Mouse (Mus musculus) kidney, postnatal 0 days (tissue): Measurements from ENCODE around the gene N4bp1. TPM values are rescaled to one million over a fixed set of nuclear protein-coding genes. Genes with fewer than 3 reads are reported as not detected.
A peak's percentile ranks its signal among the peaks of the same experiment; 100 is the strongest.

Experiments used
- ATAC-seq: fragments of 200-750 bp; cut with Nextera tagmentation; replicated peaks from 2 replicates; pipeline ENCODE4 v1.8.0; 2017; ENCODE audit warnings: low read depth, moderate number of reproducible peaks, moderate TSS enrichment, moderate library complexity; ENCODE audit not compliant: low FRiP score
- DNase-seq: peaks from one replicate; pipeline ENCODE4 v3.0.0-alpha.2; 2016; ENCODE audit warnings: low spot score
- H3K27ac ChIP-seq: fragments of 300-500 bp; sonication (generic); 2 replicates; pipeline ENCODE4 v1.5.1; 2014; ENCODE audit warnings: mild to moderate bottlenecking
- H3K27me3 ChIP-seq: fragments of 300-500 bp; sonication (generic); 2 replicates; pipeline ENCODE4 v1.6.1; 2014; ENCODE audit warnings: low read length, mixed read lengths; ENCODE audit not compliant: insufficient read depth
- H3K36me3 ChIP-seq: fragments of 300-500 bp; sonication (generic); 2 replicates; pipeline ENCODE4 v1.6.1; 2014; ENCODE audit warnings: low read length, mixed read lengths; ENCODE audit not compliant: insufficient read depth
- H3K4me1 ChIP-seq: fragments of 300-500 bp; sonication (generic); replicated peaks from 2 replicates; pipeline ENCODE4 v1.6.1; 2014; ENCODE audit warnings: antibody characterized with exemption, low read length, mixed read lengths; ENCODE audit not compliant: insufficient read depth
- H3K4me2 ChIP-seq: fragments of 300-500 bp; sonication (generic); 2 replicates; pipeline ENCODE4 v1.6.1; 2014; ENCODE audit warnings: mild to moderate bottlenecking, low read length, moderate library complexity, mixed read lengths
- H3K4me3 ChIP-seq: fragments of 300-500 bp; sonication (generic); replicated peaks from 2 replicates; pipeline ENCODE4 v1.5.1; 2014; ENCODE audit warnings: low read depth, low read length
- H3K9ac ChIP-seq: fragments of 300-500 bp; sonication (generic); 2 replicates; pipeline ENCODE4 v1.6.1; 2014; ENCODE audit warnings: low read depth, low read length
- H3K9me3 ChIP-seq: fragments of 300-500 bp; sonication (generic); replicated peaks from 2 replicates; pipeline ENCODE4 v1.6.1; 2016; ENCODE audit warnings: low read length, inconsistent platforms, mixed read lengths
- CTCF ChIP-seq: IDR thresholded peaks from 2 replicates; pipeline ENCODE4 v1.5.1; 2016; ENCODE audit warnings: antibody characterized with exemption, low read depth, mild to moderate bottlenecking, moderate library complexity
- WGBS: fragments of 180-500 bp; shearing (Covaris S2); extraction: QIAGEN DNeasy Blood & Tissue Kit; methylation state at CpG from one replicate; pipeline ENCODE4 v1.1.7; 2014; 5-methylcytosine and 5-hydroxymethylcytosine counted together
- polyA plus RNA-seq: library from polyadenylated mRNA; unstranded; fragments of >200 nt; fragmentation: Nextera tagmentation; extraction: Ambion mirVana; gene quantifications from 2 replicates; pipeline ENCODE4 v1.2.1, GENCODE M21; 2015

N4bp1 gene
- polyA plus RNA-seq, 1 experiment from 2014 or later, result 6.3 TPM

DNA sequence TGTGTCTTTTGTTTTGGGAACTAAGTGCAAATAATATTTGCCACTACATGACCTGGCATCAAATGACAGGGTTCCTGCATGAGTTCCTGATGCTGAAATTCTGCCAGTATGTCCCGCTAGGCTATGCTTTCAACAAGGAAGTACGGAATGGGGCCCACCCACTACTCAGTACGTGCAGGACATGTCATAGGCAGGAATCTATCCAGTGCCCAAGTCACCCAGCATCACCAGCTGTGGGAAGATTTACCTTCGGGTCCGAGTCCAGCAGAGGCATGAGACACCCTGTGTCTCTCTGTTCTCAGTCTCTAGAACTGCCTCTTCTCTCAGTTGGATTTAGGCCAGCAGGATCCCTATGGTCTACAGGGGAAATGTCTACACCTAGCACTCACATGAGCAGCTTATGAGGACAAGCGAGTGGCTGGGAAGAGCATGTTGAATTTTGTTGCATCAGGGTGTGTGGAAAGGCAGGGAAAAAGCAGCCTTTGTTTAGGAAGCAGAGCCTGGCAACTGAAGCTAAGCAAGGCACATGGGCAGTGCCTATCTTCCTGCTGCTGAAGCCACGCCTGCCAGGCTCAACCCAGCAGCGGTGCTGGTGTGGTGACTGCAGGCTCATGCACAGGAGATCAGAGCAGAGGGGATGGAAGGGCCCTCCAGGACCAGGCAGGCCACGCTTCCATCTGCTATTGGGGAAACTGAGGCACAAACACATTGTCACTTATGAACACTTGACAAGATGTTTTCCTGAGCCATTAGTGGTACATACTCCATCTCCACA, 59.2 kb downstream of the N4bp1 start:
- WGBS, result 81% methylated on average over 9 of the region's 9 CpGs
- no peaks in the 10 kb centered on the region for H3K27me3 ChIP-seq
- DNase-seq, result no peak
- no peak overlapping the region for H3K4me2 ChIP-seq
- H3K36me3 ChIP-seq, result no peaks in the 10 kb centered on the region
- no peak for ATAC-seq
- H3K4me3 ChIP-seq, result no peak overlapping the region
- H3K9ac ChIP-seq, result no peak overlapping the region
- no peaks in the 10 kb centered on the region for H3K4me1 ChIP-seq
- no peak overlapping the region for H3K27ac ChIP-seq
- TF ChIP-seq CTCF, result no peak
- no peaks in the 10 kb centered on the region for H3K9me3 ChIP-seq

DNA sequence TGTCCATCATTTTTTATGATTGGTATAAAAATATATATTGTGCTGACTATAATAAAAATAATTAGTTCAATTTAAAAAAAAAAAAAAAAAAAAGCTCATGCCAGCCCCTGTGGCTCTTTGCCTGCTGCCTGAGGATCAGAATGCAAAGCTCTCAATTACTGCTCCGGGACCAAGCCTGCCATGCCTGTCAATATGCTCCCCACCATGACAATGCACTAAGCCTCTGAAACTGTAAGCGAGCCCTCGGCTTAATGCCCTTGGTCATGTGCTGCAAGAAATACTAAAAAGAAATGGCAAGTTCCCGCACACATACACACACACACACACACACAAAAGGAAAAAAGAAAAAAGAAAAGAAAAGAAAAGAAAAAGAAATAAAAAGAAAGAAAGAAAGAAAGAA, 60.3 kb downstream of the N4bp1 start:
- ATAC-seq (no peak), DNase-seq (no peak)
- Histone ChIP-seq H3K27me3 (no peaks in the 10 kb centered on the region), H3K9ac (no peak overlapping the region), H3K4me2 (no peak overlapping the region), H3K4me3 (no peak overlapping the region), H3K36me3 (no peaks in the 10 kb centered on the region), H3K9me3 (no peaks in the 10 kb centered on the region), H3K4me1 (no peaks in the 10 kb centered on the region), H3K27ac (no peak overlapping the region)
- WGBS, result 69% methylated on average over 4 of the region's 4 CpGs
- no peak for TF ChIP-seq CTCF

DNA sequence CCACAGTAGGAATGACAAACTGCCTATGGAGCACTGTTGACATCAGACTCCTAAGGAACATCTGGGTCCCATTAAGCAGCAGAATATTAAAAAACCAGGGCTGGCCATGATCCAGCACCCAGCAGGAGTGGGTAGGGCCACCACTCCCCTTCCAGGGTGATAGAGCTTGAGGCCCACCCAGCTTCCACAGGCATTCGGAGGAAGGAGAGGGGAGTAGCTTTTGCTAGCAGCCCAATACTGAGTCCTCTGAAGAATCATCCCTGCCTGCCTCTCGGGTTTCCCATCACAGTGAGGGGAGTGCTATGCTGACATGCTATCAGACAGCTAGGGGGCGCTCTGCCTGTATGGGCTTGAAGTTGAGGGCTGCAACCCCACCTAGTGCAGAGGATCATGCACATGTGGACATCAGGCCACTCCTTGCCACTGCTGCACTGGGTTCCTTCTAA, 64.3 kb downstream of the N4bp1 start:
- 8% methylated on average over 3 of the region's 3 CpGs for WGBS
- Histone ChIP-seq H3K4me3 (no peak overlapping the region), H3K9me3 (no peaks in the 10 kb centered on the region), H3K27me3 (no peaks in the 10 kb centered on the region), H3K9ac (no peak overlapping the region), H3K27ac (no peak overlapping the region), H3K4me1 (no peaks in the 10 kb centered on the region), H3K4me2 (no peak overlapping the region), H3K36me3 (no peaks in the 10 kb centered on the region)
- peak; percentile 77 for TF ChIP-seq CTCF
- DNase-seq (peak; percentile 80), ATAC-seq (peak; percentile 59)

DNA sequence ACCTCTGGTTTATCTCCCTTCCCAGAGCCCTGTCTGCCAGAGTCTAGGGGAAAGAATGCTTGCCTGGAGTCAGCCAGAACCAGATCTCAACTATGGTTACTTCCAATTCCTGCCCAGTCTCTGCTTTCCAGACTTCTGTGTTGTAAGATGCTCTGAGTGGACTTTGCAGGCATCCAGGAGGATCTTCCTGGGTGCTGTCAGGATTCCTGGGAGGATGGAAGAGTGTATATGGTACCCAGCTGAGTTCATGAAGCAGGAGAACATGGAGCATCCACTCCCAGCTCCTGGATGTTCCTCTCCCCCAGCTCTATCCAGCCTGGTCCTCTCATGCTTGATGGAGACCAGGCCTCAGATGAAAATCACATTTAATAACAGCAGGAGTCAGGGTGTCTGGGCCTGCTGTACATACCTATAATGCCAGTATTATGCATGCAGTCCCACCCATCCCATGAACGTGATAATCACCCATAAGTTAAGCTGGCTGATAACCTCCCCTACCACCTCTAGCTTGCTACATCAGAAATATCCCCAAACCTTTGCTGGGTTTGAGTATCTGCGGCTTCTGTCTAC, 64.8 kb downstream of the N4bp1 start:
- Histone ChIP-seq H3K4me1 (no peaks in the 10 kb centered on the region), H3K4me3 (no peak overlapping the region), H3K36me3 (no peaks in the 10 kb centered on the region), H3K4me2 (no peak overlapping the region), H3K9me3 (no peaks in the 10 kb centered on the region), H3K27me3 (no peaks in the 10 kb centered on the region), H3K27ac (no peak overlapping the region), H3K9ac (no peak overlapping the region)
- DNase-seq (no peak), ATAC-seq (no peak)
- 63% methylated on average over 2 of the region's 2 CpGs for WGBS
- no peak for TF ChIP-seq CTCF

DNA sequence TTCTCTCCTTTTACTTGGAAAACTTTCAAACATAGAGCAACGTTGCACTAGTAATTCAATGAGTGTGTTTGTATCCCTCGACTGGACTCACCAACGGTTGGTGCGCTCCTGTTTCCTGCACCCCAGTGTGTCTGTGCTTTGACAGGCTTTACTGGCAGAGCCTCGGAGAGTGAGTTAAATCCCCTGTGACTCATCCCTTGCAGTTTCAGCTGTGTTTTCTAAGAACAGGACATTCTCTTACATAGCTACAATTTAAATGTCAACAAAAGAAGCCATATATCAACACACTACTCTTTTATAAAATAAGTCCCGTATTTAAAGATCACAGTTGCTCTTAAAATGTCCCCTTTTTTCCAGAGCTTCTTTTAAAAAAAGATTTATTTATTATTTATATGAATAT, 65.6 kb downstream of the N4bp1 start:
- DNase-seq (peak; percentile 54), ATAC-seq (no peak)
- Histone ChIP-seq H3K4me1 (no peaks in the 10 kb centered on the region), H3K4me2 (no peak overlapping the region), H3K27me3 (no peaks in the 10 kb centered on the region), H3K36me3 (no peaks in the 10 kb centered on the region), H3K9me3 (no peaks in the 10 kb centered on the region), H3K27ac (no peak overlapping the region), H3K9ac (no peak overlapping the region), H3K4me3 (no peak overlapping the region)
- whole genome bisulfite sequencing, result 40% methylated on average over 6 of the region's 6 CpGs
- TF ChIP-seq CTCF, result no peak

- no peak for TF ChIP-seq CTCF
- Histone ChIP-seq H3K27me3 (no peaks in the 10 kb centered on the region), H3K9me3 (no peaks in the 10 kb centered on the region), H3K4me3 (no peak overlapping the region), H3K27ac (no peak overlapping the region), H3K4me1 (no peaks in the 10 kb centered on the region), H3K4me2 (no peak overlapping the region), H3K9ac (no peak overlapping the region), H3K36me3 (no peaks in the 10 kb centered on the region)
- ATAC-seq, result no peak
- no peak for DNase-seq
- 77% methylated on average over 15 of the region's 15 CpGs for WGBS
Observed at GRCm38 (mm10) chr8:86808990-86809960, 75.8 kb downstream of the N4bp1 start.
